Mouse (Mus musculus) ES-E14 (cell line): ENCODE results near the gene Rtn1.

ENCODE experiments used
- CHD2 ChIP-seq: IDR thresholded peaks from 2 replicates; pipeline ENCODE4 v1.6.1; 2014; ENCODE audit warnings: mild to moderate bottlenecking, low read depth, low read length, inconsistent platforms
- HCFC1 ChIP-seq: IDR thresholded peaks from 2 replicates; pipeline ENCODE4 v1.6.1; 2012; ENCODE audit warnings: low read length, inconsistent platforms, borderline replicate concordance; ENCODE audit not compliant: insufficient read depth
- ZC3H11A ChIP-seq: IDR thresholded peaks from 2 replicates; pipeline ENCODE4 v1.6.1; 2012; ENCODE audit warnings: low read depth, mild to moderate bottlenecking, inconsistent platforms, low read length, borderline replicate concordance
- ZNF384 ChIP-seq: IDR thresholded peaks from 2 replicates; pipeline ENCODE4 v1.6.1; 2012; ENCODE audit warnings: low read depth, low read length, inconsistent platforms

GRCm38 (mm10) chr12:72353506-72353905 is 55.3 kb downstream of the Rtn1 start:
- TF ChIP-seq CHD2 (no peak), ZNF384 (no peak), ZC3H11A (no peak), HCFC1 (no peak)
